ENCODE assay signal across 17 mouse cellular contexts in the genomic region with DNA sequence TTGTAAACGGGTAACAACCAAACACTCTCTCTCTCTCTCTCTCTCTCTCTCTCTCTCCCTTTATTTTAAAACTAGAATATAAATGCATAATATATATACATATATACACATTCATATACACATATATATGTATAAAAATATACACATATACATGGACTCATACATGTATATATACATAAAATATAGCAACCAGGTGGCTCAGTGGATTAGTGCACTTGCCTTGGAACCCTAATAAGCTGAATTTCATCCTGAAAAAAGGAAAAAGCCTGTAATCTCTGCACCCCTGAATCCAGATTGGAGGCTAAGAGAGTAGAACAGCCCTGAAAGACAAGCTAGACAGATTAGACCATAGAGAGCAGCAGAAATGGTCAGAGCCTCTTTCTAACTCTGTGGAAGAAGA. TPM values are rescaled to one million over a fixed set of nuclear protein-coding genes. Genes with fewer than 3 reads are reported as not detected.
DNase-seq lines count a peak whose midpoint lies in the region.
"Had no signal": no experiment of that assay in that cellular context is flagged by ENCODE, and none has a peak within 500 bp of the region (broad histone marks: within the 10 kb centered on the region; RNA-seq: fewer than 3 reads in every experiment).

No protein-coding gene starts in this region.

- peak; percentile 1 to 45 for DNase-seq in adrenal gland, adult (ENCODE audit: inconsistent age in 2 of 2, low spot score in 1 of 2)
- DNase-seq in frontal cortex, adult 2 months (ENCODE audit: extremely low spot score in 1 of 2, low spot score in 1 of 2) = peak; percentile 3 to 5
- peak; percentile 31 for DNase-seq in heart, adult 8-10 months (ENCODE audit: low spot score)
- peak; percentile 1 to 20 for DNase-seq in layer of hippocampus, adult 18-20 months (ENCODE audit: low spot score in 2 of 2)
- peak; percentile 18 for DNase-seq in lung, postnatal 25 days (ENCODE audit: low spot score)
- peak; percentile 8 to 10 for DNase-seq in spleen, postnatal 10 days (ENCODE audit: low spot score in 2 of 2)
- peak; percentile 18 to 26 for DNase-seq in thymus, postnatal 10 days (ENCODE audit: low spot score in 2 of 2)
- DNase-seq in urinary bladder, postnatal 4 days (ENCODE audit: low spot score in 2 of 2) = peak; percentile 14 to 60

RNA-seq across cellular contexts. Expression of a gene that starts 28.8 kb away (rescaled TPM):
- polyA plus RNA-seq in frontal cortex, adult 2 months (2012; rRNA removed) = 1.2 and 1.3 TPM in 2 replicates
- 1 to 10 TPM in 1 of 4 experiments, under 1 TPM in 1, not detected in 2; 0.59 to 1.3 TPM for total RNA-seq in heart, adult 8-10 months (2022)
- total RNA-seq in layer of hippocampus, adult 18-20 months (2021) = 1 to 10 TPM; 1.3 to 1.5 TPM
- polyA plus RNA-seq: embryonic facial prominence, embryonic 15.5 days; heart, adult 2 months; hindbrain, embryonic 10.5 days; kidney, embryonic 16.5 days; limb, embryonic 11.5 days; liver, embryonic 11.5 days; macrophage; midbrain, embryonic 10.5 days; small intestine, adult 2 months had no signal

Comparison
In these comparisons a context has a peak if more than half of its experiments do, and no peak if none do; other contexts are left out.
1. Peak in every context shown above with its lines: DNase-seq.